In the genomic region with DNA sequence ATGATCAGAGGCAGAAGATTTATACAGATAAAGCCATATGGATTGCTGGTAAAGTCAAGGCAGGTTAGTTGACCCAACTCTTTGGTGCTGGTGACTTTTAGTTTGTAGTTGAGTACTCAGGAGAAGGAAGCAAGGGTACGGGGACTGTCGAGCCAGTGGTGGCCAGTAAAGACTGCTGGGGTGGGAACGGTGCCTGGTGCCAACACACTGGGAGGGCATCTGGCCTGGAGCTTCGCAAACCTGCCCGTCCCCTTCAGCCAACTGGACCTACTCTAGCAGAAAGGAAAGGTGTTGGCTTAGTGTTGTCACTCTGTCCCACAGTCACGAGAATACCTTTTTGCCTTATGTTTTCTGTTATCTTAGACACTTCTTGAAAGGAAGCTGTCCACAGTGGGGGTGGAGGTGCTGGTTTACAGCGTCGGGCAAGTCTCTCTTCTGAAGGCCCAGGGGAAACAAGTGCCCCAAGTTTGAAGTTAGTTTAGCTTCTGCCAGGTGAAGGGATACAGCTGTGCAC, we compare ENCODE assay signal across 13 mouse cellular contexts.
"Had no signal": no experiment of that assay in that cellular context is flagged by ENCODE, and none has a peak within 500 bp of the region (broad histone marks: within the 10 kb centered on the region; RNA-seq: fewer than 3 reads in every experiment).

No protein-coding gene starts in this region.

- H3K27me3 ChIP-seq: kidney, embryonic 15.5 days; limb, embryonic 12.5 days; limb, embryonic 15.5 days; lung, embryonic 15.5 days; neural tube, embryonic 12.5 days; neural tube, embryonic 15.5 days; stomach, embryonic 15.5 days had no signal

- H3K4me3 ChIP-seq: kidney, embryonic 15.5 days; left cerebral cortex, adult 2 months; limb, embryonic 12.5 days; limb, embryonic 15.5 days; lung, embryonic 15.5 days; neural tube, embryonic 12.5 days; neural tube, embryonic 15.5 days; stomach, embryonic 15.5 days had no signal

- DNase-seq: right cerebral cortex, adult 18-20 months; right cerebral cortex, postnatal 14 days; thymus, adult 2 months; thymus, postnatal 4 days had no signal

- H3K9me3 ChIP-seq: kidney, embryonic 15.5 days; limb, embryonic 12.5 days; limb, embryonic 15.5 days; lung, embryonic 15.5 days; neural tube, embryonic 12.5 days; neural tube, embryonic 15.5 days; stomach, embryonic 15.5 days had no signal

- H3K27ac ChIP-seq: kidney, embryonic 15.5 days; left cerebral cortex, adult 2 months; limb, embryonic 12.5 days; limb, embryonic 15.5 days; liver, embryonic 14.5 days; lung, embryonic 15.5 days; neural tube, embryonic 12.5 days; neural tube, embryonic 15.5 days; stomach, embryonic 15.5 days had no signal

- H3K9ac ChIP-seq: kidney, embryonic 15.5 days; limb, embryonic 12.5 days; limb, embryonic 15.5 days; liver, embryonic 14.5 days; lung, embryonic 15.5 days; neural tube, embryonic 12.5 days; neural tube, embryonic 15.5 days; stomach, embryonic 15.5 days had no signal

- H3K4me1 ChIP-seq: limb, embryonic 12.5 days; neural tube, embryonic 12.5 days; neural tube, embryonic 15.5 days; stomach, embryonic 15.5 days had no signal
